Mouse (Mus musculus) liver, adult 2 months (tissue): Measurements from ENCODE around the gene Sez6l. TPM values are rescaled to one million over a fixed set of nuclear protein-coding genes. Genes with fewer than 3 reads are reported as not detected.

ENCODE experiments used
- DNase-seq: peaks from one replicate; pipeline ENCODE4 v3.0.0-alpha.2; 2011; ENCODE audit warnings: low read depth, low spot score; ENCODE audit errors: extremely low read depth
- H3K27ac ChIP-seq: fragments of 200-500 bp; replicated peaks from 2 replicates; pipeline ENCODE4 v1.5.1; 2012; ENCODE audit warnings: low read depth, mild to moderate bottlenecking, control low read depth, inconsistent platforms, low read length; ENCODE audit not compliant: insufficient read depth
- H3K27me3 ChIP-seq: fragments of 200-500 bp; 2 replicates; pipeline ENCODE4 v1.6.1; 2012; ENCODE audit warnings: mild to moderate bottlenecking, moderate library complexity, low read length, inconsistent platforms; ENCODE audit not compliant: control insufficient read depth, insufficient read depth
- H3K36me3 ChIP-seq: fragments of 200-500 bp; 2 replicates; pipeline ENCODE4 v1.6.1; 2012; ENCODE audit warnings: low read length, inconsistent platforms; ENCODE audit not compliant: control insufficient read depth, insufficient read depth
- H3K4me1 ChIP-seq: fragments of 200-500 bp; 2 replicates; pipeline ENCODE4 v1.6.1; 2011; ENCODE audit warnings: low read length; ENCODE audit not compliant: control insufficient read depth, insufficient read depth
- H3K4me3 ChIP-seq: fragments of 200-500 bp; 2 replicates; pipeline ENCODE4 v1.5.1; 2011; ENCODE audit warnings: low read depth, mild to moderate bottlenecking, control low read depth, low read length, moderate library complexity; ENCODE audit not compliant: insufficient read depth
- H3K79me2 ChIP-seq: fragments of 200-500 bp; 2 replicates; pipeline ENCODE4 v1.6.1; 2012; ENCODE audit warnings: inconsistent platforms, mild to moderate bottlenecking, low read length, moderate library complexity; ENCODE audit not compliant: control insufficient read depth, insufficient read depth
- H3K9ac ChIP-seq: fragments of 200-500 bp; 2 replicates; pipeline ENCODE4 v1.6.1; 2012; ENCODE audit warnings: low read depth, mild to moderate bottlenecking, control low read depth, inconsistent platforms, low read length
- CTCF ChIP-seq: fragments of 200-500 bp; IDR thresholded peaks from 2 replicates; pipeline ENCODE4 v1.5.1; 2011; ENCODE audit warnings: low read depth, low read length, control low read depth
- POLR2A ChIP-seq: fragments of 200-500 bp; IDR thresholded peaks from 2 replicates; pipeline ENCODE4 v1.6.1; 2011; ENCODE audit warnings: low read length, control low read depth; ENCODE audit not compliant: insufficient read depth; ENCODE audit errors: extremely low read depth
- WGBS: fragments of 180-500 bp; shearing (Covaris S2); methylation state at CpG from one replicate; pipeline ENCODE4 v1.1.7; 2018; 5-methylcytosine and 5-hydroxymethylcytosine counted together
- polyA plus RNA-seq: library from polyadenylated mRNA; depleted of rRNA; stranded (reverse); fragments of >200 nt; gene quantifications from 2 replicates; pipeline ENCODE4 v1.2.3, GENCODE M21; 2012
- total RNA-seq: library from RNA; depleted of rRNA; stranded (reverse); fragments of >200 nt; gene quantifications from 2 replicates; pipeline ENCODE4 v1.2.3, GENCODE M21; 2014

Gene Sez6l
- total and polyA plus RNA-seq, 2 experiments: under 0.01 TPM; not detected in 1

DNA sequence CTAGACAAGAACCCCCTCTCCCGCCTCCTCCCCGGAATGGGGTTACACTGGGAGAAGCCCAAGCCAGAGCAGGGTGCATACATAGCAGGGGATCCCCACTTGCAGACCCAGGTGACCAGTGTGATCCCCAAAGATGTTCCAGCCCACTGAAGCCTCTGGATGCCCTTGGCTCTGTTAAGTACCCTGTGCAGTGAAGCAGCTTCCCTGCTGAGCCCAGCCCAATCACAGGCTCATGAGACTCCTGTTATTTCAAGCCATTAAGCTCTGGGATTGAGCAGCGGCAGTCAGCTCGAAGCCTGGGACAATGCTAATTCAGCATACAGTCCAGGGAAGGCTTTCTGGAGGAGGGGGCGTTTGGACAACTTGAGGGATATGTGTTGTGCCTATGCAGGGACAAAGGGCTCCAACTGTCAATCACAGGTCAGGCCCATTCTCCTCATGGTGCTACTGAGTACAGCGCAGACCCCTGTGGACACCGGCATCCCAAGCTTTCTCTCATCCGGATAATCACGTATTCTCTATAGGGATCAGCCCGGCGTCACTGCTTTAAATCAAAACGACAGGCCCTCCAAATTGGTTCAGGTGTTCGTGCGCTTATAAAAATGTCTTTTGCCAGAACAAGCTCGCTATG, 16.0 kb downstream of the Sez6l start:
- DNase-seq: no peak
- H3K27ac ChIP-seq: no peak overlapping the region
- H3K4me1 ChIP-seq: no peaks in the 10 kb centered on the region
- no peaks in the 10 kb centered on the region for H3K27me3 ChIP-seq
- no peaks in the 10 kb centered on the region for H3K36me3 ChIP-seq
- no peak overlapping the region for H3K4me3 ChIP-seq
- H3K79me2 ChIP-seq: no peaks in the 10 kb centered on the region
- H3K9ac ChIP-seq: no peak overlapping the region
- TF ChIP-seq CTCF (no peak), POLR2A (no peak)
- WGBS: 76% methylated on average over 15 of the region's 15 CpGs

DNA sequence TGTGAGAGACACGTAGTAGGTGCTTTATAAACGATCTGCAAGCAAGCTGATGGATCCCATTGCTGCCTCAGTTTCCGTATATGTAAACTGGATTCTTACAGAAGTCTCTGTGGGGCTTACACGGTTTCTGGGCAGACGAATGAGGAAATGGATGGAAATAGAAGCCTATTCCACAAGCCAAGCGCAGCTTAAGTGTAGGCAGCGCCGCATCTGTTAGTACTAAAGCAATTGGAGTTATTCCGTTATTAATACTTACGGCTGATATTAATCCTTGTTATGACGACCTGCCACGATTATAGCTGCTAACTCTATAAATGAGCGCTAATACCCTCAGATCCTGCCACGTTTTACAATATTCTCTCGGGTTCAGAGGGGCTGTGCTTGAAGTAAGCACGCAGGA, 16.8 kb downstream of the Sez6l start:
- TF ChIP-seq POLR2A: no peak
- H3K9ac ChIP-seq: no peak overlapping the region
- 75% methylated on average over 16 of the region's 16 CpGs for WGBS

DNA sequence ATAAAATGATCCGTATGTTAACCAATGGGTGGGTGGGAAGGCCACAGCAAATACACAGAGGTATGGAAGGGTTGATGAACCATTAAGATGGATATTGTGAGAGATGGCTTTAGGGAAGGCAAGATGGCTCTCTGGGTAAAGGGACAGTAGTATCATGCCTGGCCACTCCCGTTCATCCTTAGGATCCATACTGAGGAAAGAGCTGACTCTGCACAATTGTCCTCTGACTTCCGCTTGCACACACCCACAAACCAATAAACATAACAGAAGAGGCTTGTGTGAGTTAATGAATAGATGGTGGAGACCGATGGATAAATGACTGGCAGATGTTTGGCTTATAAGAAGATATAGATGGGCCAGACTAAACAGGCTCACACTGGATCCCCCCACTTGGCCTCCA, 19.6 kb downstream of the Sez6l start:
- 85% methylated on average over 4 of the region's 4 CpGs for WGBS
- no peak for TF ChIP-seq POLR2A
- no peak for TF ChIP-seq CTCF
- no peak overlapping the region for H3K4me3 ChIP-seq
- no peak overlapping the region for H3K9ac ChIP-seq
- H3K4me1 ChIP-seq: no peaks in the 10 kb centered on the region
- no peak for DNase-seq
- no peaks in the 10 kb centered on the region for H3K79me2 ChIP-seq
- H3K36me3 ChIP-seq: no peaks in the 10 kb centered on the region
- no peak overlapping the region for H3K27ac ChIP-seq
- no peaks in the 10 kb centered on the region for H3K27me3 ChIP-seq

More for the DNA sequence above, 16.8 kb downstream of the Sez6l start:
- H3K79me2 ChIP-seq: no peaks in the 10 kb centered on the region
- no peak overlapping the region for H3K27ac ChIP-seq
- H3K36me3 ChIP-seq: no peaks in the 10 kb centered on the region
- H3K4me1 ChIP-seq: no peaks in the 10 kb centered on the region
- H3K4me3 ChIP-seq: no peak overlapping the region
- no peak for DNase-seq
- no peaks in the 10 kb centered on the region for H3K27me3 ChIP-seq

DNA sequence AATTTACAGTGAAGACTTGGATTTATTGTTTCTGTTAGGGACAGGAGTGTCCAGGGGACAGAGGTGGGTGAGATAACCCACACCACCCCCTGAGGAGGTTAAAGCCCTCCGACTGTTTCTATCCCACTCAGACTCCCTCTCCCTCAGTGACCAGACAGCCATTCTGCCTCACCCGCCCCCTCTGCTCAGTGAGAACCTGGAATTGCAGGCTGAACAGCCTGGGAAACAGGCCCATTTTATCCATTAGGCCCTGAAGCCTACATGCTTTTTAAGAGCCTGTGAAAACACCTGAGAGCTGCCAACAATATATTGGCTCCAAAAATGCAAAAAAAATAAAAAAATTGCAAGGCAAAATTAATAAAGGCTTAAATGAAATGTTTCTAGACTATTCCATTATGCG, 20.3 kb downstream of the Sez6l start:
- 75% methylated on average over 3 of the region's 3 CpGs for WGBS
- Histone ChIP-seq H3K9ac (no peak overlapping the region), H3K27ac (no peak overlapping the region), H3K4me1 (no peaks in the 10 kb centered on the region), H3K36me3 (no peaks in the 10 kb centered on the region), H3K27me3 (no peaks in the 10 kb centered on the region), H3K4me3 (no peak overlapping the region), H3K79me2 (no peaks in the 10 kb centered on the region)
- TF ChIP-seq POLR2A: no peak
- no peak for TF ChIP-seq CTCF
- DNase-seq: no peak

DNA sequence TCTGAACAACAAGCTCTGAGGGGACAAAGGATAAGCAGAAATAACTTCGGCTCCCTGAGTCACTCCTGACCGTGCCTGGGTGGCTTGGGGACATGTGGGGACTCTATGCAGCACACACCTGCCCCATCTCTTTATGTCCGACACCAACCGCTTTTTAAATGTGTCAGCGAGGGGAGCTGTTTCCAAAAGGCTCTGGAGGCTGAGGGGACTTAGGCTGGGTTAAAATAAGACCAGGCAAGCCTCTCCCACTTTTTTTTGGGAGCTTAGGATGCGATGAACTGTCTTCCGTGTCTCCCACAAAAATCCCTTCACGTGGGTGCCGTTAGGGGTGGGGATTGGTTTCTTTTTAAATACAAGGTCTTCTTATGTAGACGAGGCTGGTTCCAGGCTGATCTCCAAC, 22.5 kb downstream of the Sez6l start:
- Histone ChIP-seq H3K4me1 (no peaks in the 10 kb centered on the region), H3K27me3 (no peaks in the 10 kb centered on the region), H3K79me2 (no peaks in the 10 kb centered on the region), H3K9ac (no peak overlapping the region), H3K36me3 (no peaks in the 10 kb centered on the region), H3K4me3 (no peak overlapping the region), H3K27ac (no peak overlapping the region)
- DNase-seq: no peak
- WGBS: 68% methylated on average over 10 of the region's 10 CpGs
- TF ChIP-seq POLR2A (no peak), CTCF (no peak)

DNA sequence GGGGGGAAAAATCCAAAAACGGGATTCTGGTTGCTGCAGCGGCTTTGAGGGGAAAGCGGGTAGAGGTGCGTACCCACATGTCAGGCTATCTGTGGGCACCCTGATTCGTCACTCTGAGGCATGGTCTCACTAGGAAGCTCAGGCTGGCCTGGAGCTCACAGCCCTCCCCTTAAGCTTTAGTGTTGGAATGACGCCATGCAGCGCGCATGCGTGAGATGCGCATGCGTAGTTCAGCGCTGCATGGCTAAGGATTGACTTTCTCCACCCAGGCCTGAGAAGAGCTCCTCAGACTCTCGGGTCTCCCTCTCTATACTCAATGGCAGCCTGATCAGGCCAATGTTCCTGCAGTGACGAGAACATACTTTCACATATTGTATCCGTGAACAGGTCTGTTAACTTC, 24.2 kb downstream of the Sez6l start:
- Histone ChIP-seq H3K79me2 (no peaks in the 10 kb centered on the region), H3K4me3 (no peak overlapping the region), H3K4me1 (no peaks in the 10 kb centered on the region), H3K27me3 (no peaks in the 10 kb centered on the region), H3K9ac (no peak overlapping the region), H3K27ac (no peak overlapping the region), H3K36me3 (no peaks in the 10 kb centered on the region)
- no peak for TF ChIP-seq CTCF
- no peak for TF ChIP-seq POLR2A
- DNase-seq: no peak
- WGBS: 80% methylated on average over 15 of the region's 15 CpGs
